Comparison of ENCODE assay signal across 8 mouse cellular contexts in the genomic region with DNA sequence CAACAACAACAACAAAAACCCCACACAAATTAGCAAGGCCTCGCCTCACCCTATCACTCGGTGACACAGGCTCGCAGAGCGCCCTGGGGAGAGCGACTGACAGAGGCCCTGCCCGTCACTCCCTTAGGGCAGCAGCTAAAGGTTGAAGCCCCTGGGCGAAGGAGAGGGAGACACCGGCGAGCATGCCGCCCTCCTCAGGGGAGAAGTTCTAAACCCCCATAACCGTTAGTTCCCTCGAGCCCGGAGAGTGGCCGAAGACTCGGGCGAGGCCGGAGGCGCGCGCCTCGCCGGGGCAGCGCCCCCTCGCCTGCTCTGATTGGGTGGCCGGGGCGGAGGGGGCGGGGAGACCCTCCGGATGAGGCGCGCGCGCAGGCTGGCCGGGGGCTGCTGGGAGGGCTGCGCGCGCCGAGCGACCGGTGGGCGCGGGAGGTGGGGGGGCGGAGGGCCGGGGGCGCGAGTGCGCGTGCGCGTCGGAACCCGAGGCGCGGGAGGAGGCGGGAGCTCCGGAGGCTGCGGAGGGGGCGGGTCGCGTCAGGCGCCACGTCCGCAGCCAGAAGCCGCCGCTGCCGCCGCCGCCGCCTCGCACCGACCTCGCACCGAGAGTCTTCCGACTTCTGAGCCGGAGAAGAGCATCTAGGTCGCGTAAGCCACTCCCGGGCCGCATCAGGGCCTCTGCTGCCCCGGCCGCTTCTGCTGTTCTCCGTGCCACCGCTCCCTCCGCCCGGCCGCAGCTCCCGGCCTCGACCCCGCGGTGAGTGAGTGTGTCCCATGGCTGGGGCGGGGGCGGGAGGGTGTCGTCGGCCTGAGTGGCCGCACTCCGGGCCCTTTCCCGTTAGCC. TPM values are rescaled to one million over a fixed set of nuclear protein-coding genes. Genes with fewer than 3 reads are reported as not detected.
DNase-seq lines count a peak whose midpoint lies in the region; ATAC-seq lines count a peak whose summit lies in the region.

Gene Fhl4 (minus strand): TSS at position 249 of the 838 bp plus-strand sequence.
Gene Tmem263 (plus strand): TSS at position 381 of the 838 bp plus-strand sequence.

- H3K4me2 ChIP-seq in embryonic facial prominence, embryonic 11.5 days (ENCODE audit: low read depth, low read length) = peak within 1 kb of the TSS; percentile 88
- H3K4me2 ChIP-seq in midbrain, embryonic 12.5 days (replicated peaks) = peak within 1 kb of the TSS; percentile 97

- H3K27ac ChIP-seq in embryonic facial prominence, embryonic 11.5 days (replicated peaks; ENCODE audit: low read depth, low read length) = peak within 1 kb of the TSS; percentile 56
- peak within 1 kb of the TSS; percentile 96 for H3K27ac ChIP-seq in limb, embryonic 10.5 days
- peak within 1 kb of the TSS; percentile 87 for H3K27ac ChIP-seq in midbrain, embryonic 12.5 days (replicated peaks)

- H3K9me3 ChIP-seq in embryonic facial prominence, embryonic 11.5 days (replicated peaks; ENCODE audit: control insufficient read depth, low read length) = no peaks in the 10 kb centered on the region
- no peaks in the 10 kb centered on the region for H3K9me3 ChIP-seq in limb, embryonic 10.5 days (replicated peaks)
- H3K9me3 ChIP-seq in midbrain, embryonic 12.5 days = no peaks in the 10 kb centered on the region

- peak within 1 kb of the TSS; percentile 94 for H3K9ac ChIP-seq in embryonic facial prominence, embryonic 11.5 days (replicated peaks; ENCODE audit: low read length)
- peak within 1 kb of the TSS; percentile 94 for H3K9ac ChIP-seq in midbrain, embryonic 12.5 days (replicated peaks)

- no peaks in the 10 kb centered on the region for H3K36me3 ChIP-seq in embryonic facial prominence, embryonic 11.5 days (replicated peaks; ENCODE audit: control insufficient read depth, insufficient read depth, low read depth, low read length)
- no peaks in the 10 kb centered on the region for H3K36me3 ChIP-seq in limb, embryonic 10.5 days
- H3K36me3 ChIP-seq in midbrain, embryonic 12.5 days = no peaks in the 10 kb centered on the region

- no peaks in the 10 kb centered on the region for H3K27me3 ChIP-seq in embryonic facial prominence, embryonic 11.5 days (ENCODE audit: control insufficient read depth, insufficient read depth, low read length)
- no peaks in the 10 kb centered on the region for H3K27me3 ChIP-seq in limb, embryonic 10.5 days (ENCODE audit: low read depth, poor library complexity, severe bottlenecking)
- no peaks in the 10 kb centered on the region for H3K27me3 ChIP-seq in midbrain, embryonic 12.5 days

- H3K4me3 ChIP-seq in embryonic facial prominence, embryonic 11.5 days (ENCODE audit: low read depth, low read length) = peak within 1 kb of the TSS; percentile 90
- peak within 1 kb of the TSS; percentile 99 for H3K4me3 ChIP-seq in limb, embryonic 10.5 days
- H3K4me3 ChIP-seq in midbrain, embryonic 12.5 days = peak within 1 kb of the TSS; percentile 92

- H3K4me1 ChIP-seq in embryonic facial prominence, embryonic 11.5 days (ENCODE audit: control insufficient read depth, insufficient read depth, low read length) = no peaks in the 10 kb centered on the region
- peaks cover 16% of the 10 kb centered on the region for H3K4me1 ChIP-seq in limb, embryonic 10.5 days
- H3K4me1 ChIP-seq in midbrain, embryonic 12.5 days = peaks cover 21% of the 10 kb centered on the region

- peak; percentile 93 for ATAC-seq in embryonic facial prominence, embryonic 11.5 days (replicated peaks; ENCODE audit: insufficient number of reproducible peaks, low FRiP score, low TSS enrichment, low read depth)
- peak; percentile 96 for ATAC-seq in midbrain, embryonic 12.5 days (ENCODE audit: low FRiP score, low read depth)

- DNase-seq in 3134 (ENCODE audit: extremely low read depth, insufficient read length, low spot score) = peak; percentile 87
- DNase-seq in adrenal gland, postnatal 25 days = peak; percentile 88
- DNase-seq in embryonic facial prominence, embryonic 11.5 days (ENCODE audit: low spot score) = peak; percentile 96
- peak; percentile 99 for DNase-seq in heart, adult 11 months
- peak; percentile 64 for DNase-seq in kidney, adult 11 months
- peak; percentile 97 for DNase-seq in limb, embryonic 10.5 days (ENCODE audit: low spot score)
- peak; percentile 84 for DNase-seq in skeletal muscle tissue, adult 2 months (ENCODE audit: low read depth, low spot score)

- WGBS in embryonic facial prominence, embryonic 11.5 days = under 1% methylated on average over 41 of the region's 96 CpGs
- WGBS in limb, embryonic 10.5 days = 1% methylated on average over 95 of the region's 96 CpGs
- WGBS in midbrain, embryonic 12.5 days = 0% methylated on average over 80 of the region's 96 CpGs

RNA-seq across cellular contexts. Expression of gene Fhl4, which starts in this region (rescaled TPM):
- 0.81 and 0.91 TPM in 2 replicates for total RNA-seq in adrenal gland, postnatal 25 days (2021)
- polyA plus RNA-seq in embryonic facial prominence, embryonic 11.5 days (2014; fragmentation: Nextera tagmentation; extraction: Ambion mirVana) = 1.1 and 1.2 TPM in 2 replicates
- polyA plus RNA-seq in limb, embryonic 10.5 days (2016; fragmentation: Nextera tagmentation; extraction: Ambion mirVana) = 0.78 and 0.97 TPM in 2 replicates
- 1.6 and 2.0 TPM in 2 replicates for polyA plus RNA-seq in midbrain, embryonic 12.5 days (2016; fragmentation: Nextera tagmentation; extraction: Ambion mirVana)

RNA-seq across cellular contexts. Expression of gene Tmem263, which starts in this region (rescaled TPM):
- total RNA-seq in adrenal gland, postnatal 25 days (2021) = 17.0 and 19.7 TPM in 2 replicates
- polyA plus RNA-seq in embryonic facial prominence, embryonic 11.5 days (2014; fragmentation: Nextera tagmentation; extraction: Ambion mirVana) = 75.0 and 81.6 TPM in 2 replicates
- 46.0 and 75.8 TPM in 2 replicates for polyA plus RNA-seq in limb, embryonic 10.5 days (2016; fragmentation: Nextera tagmentation; extraction: Ambion mirVana)
- 61.6 and 65.9 TPM in 2 replicates for polyA plus RNA-seq in midbrain, embryonic 12.5 days (2016; fragmentation: Nextera tagmentation; extraction: Ambion mirVana)

Comparison
In these comparisons a context has a peak if more than half of its experiments do, and no peak if none do; other contexts are left out.
1. Peak in every context shown above with its lines: DNase-seq, ATAC-seq, H3K4me3 ChIP-seq and H3K27ac ChIP-seq.